Mouse (Mus musculus) heart, embryonic 12.5 days (tissue): ENCODE measurements around the gene Gm17482. TPM values are rescaled to one million over a fixed set of nuclear protein-coding genes. Genes with fewer than 3 reads are reported as not detected.

Source experiments
- ATAC-seq: fragments of 200-750 bp; cut with Nextera tagmentation; 2 replicates; pipeline ENCODE4 v1.8.0; 2017; ENCODE audit warnings: moderate TSS enrichment, moderate library complexity; ENCODE audit not compliant: insufficient number of reproducible peaks, low FRiP score
- H3K27ac ChIP-seq: fragments of 300-500 bp; sonication (generic); 2 replicates; pipeline ENCODE4 v1.5.1; 2016; ENCODE audit warnings: mild to moderate bottlenecking, moderate library complexity; ENCODE audit not compliant: poor library complexity, severe bottlenecking
- H3K27me3 ChIP-seq: fragments of 300-500 bp; sonication (generic); replicated peaks from 2 replicates; pipeline ENCODE4 v1.6.1; 2016; ENCODE audit warnings: mild to moderate bottlenecking, moderate library complexity
- H3K36me3 ChIP-seq: fragments of 300-500 bp; sonication (generic); 2 replicates; pipeline ENCODE4 v1.6.1; 2016; ENCODE audit warnings: mild to moderate bottlenecking, moderate library complexity
- H3K4me1 ChIP-seq: fragments of 300-500 bp; sonication (generic); replicated peaks from 2 replicates; pipeline ENCODE4 v1.6.1; 2016; ENCODE audit warnings: mild to moderate bottlenecking
- H3K4me2 ChIP-seq: fragments of 300-500 bp; sonication (generic); 2 replicates; pipeline ENCODE4 v1.6.1; 2016; ENCODE audit warnings: mild to moderate bottlenecking, moderate library complexity
- H3K4me3 ChIP-seq: fragments of 300-500 bp; sonication (generic); 2 replicates; pipeline ENCODE4 v1.5.1; 2016; ENCODE audit warnings: mild to moderate bottlenecking
- H3K9ac ChIP-seq: fragments of 300-500 bp; sonication (generic); 2 replicates; pipeline ENCODE4 v1.6.1; 2016; ENCODE audit warnings: mild to moderate bottlenecking, moderate library complexity
- H3K9me3 ChIP-seq: fragments of 300-500 bp; sonication (generic); replicated peaks from 2 replicates; pipeline ENCODE4 v1.6.1; 2016; ENCODE audit warnings: mild to moderate bottlenecking, moderate library complexity
- WGBS: fragments of 180-500 bp; shearing (Covaris S2); methylation state at CpG from one replicate; pipeline ENCODE4 v1.1.7; 2016; 5-methylcytosine and 5-hydroxymethylcytosine counted together
- polyA plus RNA-seq: library from polyadenylated mRNA; unstranded; fragments of >200 nt; fragmentation: Nextera tagmentation; extraction: Ambion mirVana; gene quantifications from 2 replicates; pipeline ENCODE4 v1.2.1, GENCODE M21; 2016

Gm17482 gene
- polyA plus RNA-seq, 1 experiment from 2014 or later, result not detected

- ATAC-seq, result no peak
- no peak overlapping the region for H3K4me3 ChIP-seq
- H3K27me3 ChIP-seq, result peaks cover 52% of the 10 kb centered on the region
- H3K4me2 ChIP-seq, result no peak overlapping the region
- no peaks in the 10 kb centered on the region for H3K9me3 ChIP-seq
- no peaks in the 10 kb centered on the region for H3K36me3 ChIP-seq
- WGBS, result 90% methylated on average over 6 of the region's 6 CpGs
- peaks cover 27% of the 10 kb centered on the region for H3K4me1 ChIP-seq
- H3K9ac ChIP-seq, result no peak overlapping the region
- no peak overlapping the region for H3K27ac ChIP-seq
These were observed 64.7 kb downstream of the Gm17482 start for GRCm38 (mm10) chr6:115291823-115292222.

GRCm38 (mm10) chr6:115292621-115293020 lies 65.5 kb downstream of the Gm17482 start:
- Histone ChIP-seq H3K4me2 (no peak overlapping the region), H3K27me3 (peaks cover 52% of the 10 kb centered on the region), H3K27ac (no peak overlapping the region), H3K36me3 (no peaks in the 10 kb centered on the region), H3K4me1 (peaks cover 21% of the 10 kb centered on the region), H3K4me3 (no peak overlapping the region), H3K9me3 (no peaks in the 10 kb centered on the region), H3K9ac (no peak overlapping the region)
- 27% methylated on average over 6 of the region's 6 CpGs for WGBS
- ATAC-seq, result no peak

GRCm38 (mm10) chr6:115293877-115294276 lies 66.7 kb downstream of the Gm17482 start:
- Histone ChIP-seq H3K4me2 (no peak overlapping the region), H3K27ac (no peak overlapping the region), H3K9me3 (no peaks in the 10 kb centered on the region; the same call in 1 of the 2 replicates), H3K4me1 (peaks cover 20% of the 10 kb centered on the region), H3K27me3 (peaks cover 46% of the 10 kb centered on the region), H3K36me3 (no peaks in the 10 kb centered on the region), H3K4me3 (no peak overlapping the region), H3K9ac (no peak overlapping the region)
- 67% methylated on average over 2 of the region's 2 CpGs for WGBS
- 0 out of 2 replicates have a peak, but pooled peaks have one; percentile 18 for ATAC-seq

GRCm38 (mm10) chr6:115307134-115307533 lies 80.0 kb downstream of the Gm17482 start:
- Histone ChIP-seq H3K4me2 (no peak overlapping the region), H3K4me1 (no peaks in the 10 kb centered on the region), H3K36me3 (no peaks in the 10 kb centered on the region), H3K27ac (no peak overlapping the region), H3K4me3 (no peak overlapping the region), H3K9ac (no peak overlapping the region), H3K27me3 (peaks cover 7% of the 10 kb centered on the region; the same call in 1 of the 2 replicates), H3K9me3 (no peaks in the 10 kb centered on the region)
- WGBS, result 50% methylated on average over 2 of the region's 2 CpGs
- ATAC-seq, result no peak

Other genes starting within 250 kb of the Gm17482 start
- gene Tamm41, start 189.5 kb upstream of the Gm17482 start, polyA plus RNA-seq, result 36.7 and 37.7 TPM in 2 replicates
- 0.99 and 1.4 TPM in 2 replicates for gene Syn2, start 92.4 kb upstream of the Gm17482 start, polyA plus RNA-seq
- 0.18 TPM in 1 of 2 replicates, not detected in the other for gene Timp4, start 24.9 kb downstream of the Gm17482 start, polyA plus RNA-seq
- gene Pparg, start 133.6 kb downstream of the Gm17482 start, polyA plus RNA-seq, result 1.3 and 2.0 TPM in 2 replicates